Mouse (Mus musculus): ENCODE results near the gene Sparcl1. TPM values are rescaled to one million over a fixed set of nuclear protein-coding genes. Genes with fewer than 3 reads are reported as not detected.

Gene Sparcl1
- polyA plus RNA-seq, 1 experiment: 150 TPM

GRCm38 (mm10) chr5:104131544-104131943 is 18.0 kb upstream of the Sparcl1 start:
- TF ChIP-seq POLR2A (IDR thresholded peaks at IDR 0.05; ENCODE audit: borderline replicate concordance, extremely low read depth, insufficient read depth, insufficient read length, poor library complexity, severe bottlenecking) (no peak), CTCF (IDR thresholded peaks at IDR 0.05; ENCODE audit: borderline replicate concordance, extremely low read depth, insufficient read depth, insufficient read length) (peak; percentile 59; the same call in 1 of the 2 replicates)
- peak; percentile 53 for DNase-seq (ENCODE audit: low read depth)

GRCm38 (mm10) chr5:104130891-104131290 is 17.4 kb upstream of the Sparcl1 start:
- TF ChIP-seq POLR2A (IDR thresholded peaks at IDR 0.05; ENCODE audit: borderline replicate concordance, extremely low read depth, insufficient read depth, insufficient read length, poor library complexity, severe bottlenecking) (no peak), CTCF (IDR thresholded peaks at IDR 0.05; ENCODE audit: borderline replicate concordance, extremely low read depth, insufficient read depth, insufficient read length) (no peak)
- DNase-seq (ENCODE audit: low read depth): no peak

GRCm38 (mm10) chr5:104128281-104129031 is 14.9 kb upstream of the Sparcl1 start:
- peak; percentile 28 for DNase-seq (ENCODE audit: low read depth)
- TF ChIP-seq CTCF (IDR thresholded peaks at IDR 0.05; ENCODE audit: borderline replicate concordance, extremely low read depth, insufficient read depth, insufficient read length): no peak
- TF ChIP-seq POLR2A (IDR thresholded peaks at IDR 0.05; ENCODE audit: borderline replicate concordance, extremely low read depth, insufficient read depth, insufficient read length, poor library complexity, severe bottlenecking): no peak

- no peak for TF ChIP-seq POLR2A (IDR thresholded peaks at IDR 0.05; ENCODE audit: borderline replicate concordance, extremely low read depth, insufficient read depth, insufficient read length, poor library complexity, severe bottlenecking)
- DNase-seq (ENCODE audit: low read depth): no peak
Measured at GRCm38 (mm10) chr5:104127351-104127750, 13.8 kb upstream of the Sparcl1 start.

DNA sequence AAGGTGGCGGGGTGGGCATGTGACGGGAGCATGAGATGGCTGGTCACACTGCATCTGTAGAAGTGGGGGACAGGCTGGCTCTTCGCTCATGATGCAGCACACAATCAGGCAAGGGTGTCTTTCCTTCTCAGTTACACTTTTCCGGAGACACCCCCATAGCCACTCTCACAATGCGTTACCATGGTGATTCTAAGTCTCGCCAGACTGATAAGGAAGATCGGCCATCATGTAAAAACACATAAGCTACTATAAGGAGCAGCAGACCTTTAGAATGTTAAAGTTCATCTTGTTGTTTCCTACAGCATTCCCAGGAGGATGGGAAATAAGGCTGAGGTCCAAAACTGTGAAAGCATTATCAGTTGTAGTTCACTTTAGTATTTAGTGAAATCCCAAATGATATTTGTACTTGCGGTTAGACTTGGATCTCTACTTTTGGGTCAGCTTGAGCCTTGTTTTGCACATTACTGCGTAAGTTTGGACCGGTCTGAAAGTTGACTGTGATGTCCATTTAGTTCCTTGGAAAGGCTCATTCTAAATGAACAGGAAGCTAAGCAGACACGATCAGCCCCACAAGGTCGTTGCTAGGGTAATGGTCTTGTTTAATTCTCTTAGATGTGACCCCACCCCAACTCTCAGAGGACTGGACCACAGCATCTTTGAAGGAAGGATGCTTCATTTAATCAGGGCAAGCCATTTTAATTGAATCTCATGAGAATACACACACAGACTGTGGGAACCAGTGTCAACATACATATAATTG is 13.2 kb upstream of the Sparcl1 start:
- no peak for DNase-seq (ENCODE audit: low read depth)
- TF ChIP-seq POLR2A (IDR thresholded peaks at IDR 0.05; ENCODE audit: borderline replicate concordance, extremely low read depth, insufficient read depth, insufficient read length, poor library complexity, severe bottlenecking): no peak
- TF ChIP-seq CTCF (IDR thresholded peaks at IDR 0.05; ENCODE audit: borderline replicate concordance, extremely low read depth, insufficient read depth, insufficient read length): no peak

- no peak for DNase-seq (ENCODE audit: low read depth)
- TF ChIP-seq POLR2A (IDR thresholded peaks at IDR 0.05; ENCODE audit: borderline replicate concordance, extremely low read depth, insufficient read depth, insufficient read length, poor library complexity, severe bottlenecking): no peak
- no peak for TF ChIP-seq CTCF (IDR thresholded peaks at IDR 0.05; ENCODE audit: borderline replicate concordance, extremely low read depth, insufficient read depth, insufficient read length)
Measured at GRCm38 (mm10) chr5:104124016-104124658, 10.6 kb upstream of the Sparcl1 start.

DNA sequence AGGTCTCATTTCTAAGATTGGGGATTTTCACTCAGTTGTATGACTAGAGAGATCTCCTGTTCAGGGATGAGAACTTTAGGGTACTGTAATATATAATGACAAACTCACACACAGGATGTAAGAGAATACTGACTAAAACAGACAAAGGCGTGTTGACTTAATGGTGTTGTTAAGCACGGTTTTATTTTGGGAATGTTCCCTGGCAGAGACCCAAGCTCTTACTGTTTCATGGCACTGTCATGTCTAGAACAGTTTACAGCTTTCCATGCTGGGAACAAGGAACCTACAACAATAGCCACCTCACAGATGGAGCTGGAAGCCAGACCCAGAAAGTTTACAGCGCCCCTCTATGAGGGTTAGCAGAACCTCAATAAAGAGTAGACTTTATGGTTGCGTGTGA is 2.4 kb upstream of the Sparcl1 start:
- DNase-seq (ENCODE audit: low read depth): no peak
- TF ChIP-seq CTCF (IDR thresholded peaks at IDR 0.05; ENCODE audit: borderline replicate concordance, extremely low read depth, insufficient read depth, insufficient read length) (no peak), POLR2A (IDR thresholded peaks at IDR 0.05; ENCODE audit: borderline replicate concordance, extremely low read depth, insufficient read depth, insufficient read length, poor library complexity, severe bottlenecking) (no peak)

- no peak for TF ChIP-seq CTCF (IDR thresholded peaks at IDR 0.05; ENCODE audit: borderline replicate concordance, extremely low read depth, insufficient read depth, insufficient read length)
- TF ChIP-seq POLR2A (IDR thresholded peaks at IDR 0.05; ENCODE audit: borderline replicate concordance, extremely low read depth, insufficient read depth, insufficient read length, poor library complexity, severe bottlenecking): no peak
- DNase-seq (ENCODE audit: low read depth): peak; percentile 83
Measured at GRCm38 (mm10) chr5:104115118-104115517, 1.6 kb upstream of the Sparcl1 start.

DNA sequence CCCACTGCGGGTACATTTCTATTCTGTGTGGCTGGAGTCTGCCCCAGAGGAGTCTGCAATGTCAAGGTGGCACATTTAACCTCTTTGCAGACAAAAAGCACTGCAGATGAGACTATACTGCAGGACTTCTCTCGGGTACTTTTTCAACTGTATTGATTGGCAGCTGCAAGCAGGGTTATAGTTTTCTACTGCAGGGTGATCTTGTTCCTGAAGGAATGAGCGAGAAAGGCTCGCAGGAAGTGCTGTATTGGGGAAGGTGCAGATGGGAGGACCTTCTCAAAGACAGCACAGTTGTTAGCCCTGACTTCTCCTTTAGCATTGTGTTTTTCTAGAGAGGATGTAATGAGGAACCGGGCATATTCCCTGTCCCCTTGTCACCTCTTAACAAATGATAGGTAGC is 1.0 kb downstream of the Sparcl1 start:
- DNase-seq (ENCODE audit: low read depth): no peak
- TF ChIP-seq POLR2A (IDR thresholded peaks at IDR 0.05; ENCODE audit: borderline replicate concordance, extremely low read depth, insufficient read depth, insufficient read length, poor library complexity, severe bottlenecking): no peak
- no peak for TF ChIP-seq CTCF (IDR thresholded peaks at IDR 0.05; ENCODE audit: borderline replicate concordance, extremely low read depth, insufficient read depth, insufficient read length)

DNA sequence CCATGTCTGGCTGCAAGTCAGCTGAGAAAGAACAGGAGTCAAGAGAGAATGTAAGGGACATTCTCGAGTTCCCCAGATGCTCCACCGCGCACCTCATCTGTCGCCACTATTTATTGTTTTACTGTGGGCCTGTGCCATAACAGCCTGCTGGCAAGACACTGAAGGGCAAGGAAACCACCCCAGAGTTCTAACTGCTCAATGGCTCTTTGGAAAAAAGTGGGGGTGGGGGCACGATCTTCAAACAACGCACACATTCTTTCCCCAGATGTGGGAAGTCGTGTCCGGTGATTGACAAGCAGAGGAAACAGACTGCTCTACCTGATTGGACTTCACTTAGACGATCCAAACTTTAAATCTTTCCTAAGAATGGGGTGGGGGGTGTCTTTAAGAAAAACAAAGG is 1.5 kb downstream of the Sparcl1 start:
- DNase-seq (ENCODE audit: low read depth): peak; percentile 37
- TF ChIP-seq POLR2A (IDR thresholded peaks at IDR 0.05; ENCODE audit: borderline replicate concordance, extremely low read depth, insufficient read depth, insufficient read length, poor library complexity, severe bottlenecking) (no peak), CTCF (IDR thresholded peaks at IDR 0.05; ENCODE audit: borderline replicate concordance, extremely low read depth, insufficient read depth, insufficient read length) (no peak)

GRCm38 (mm10) chr5:104110171-104110920 is 3.2 kb downstream of the Sparcl1 start:
- TF ChIP-seq POLR2A (IDR thresholded peaks at IDR 0.05; ENCODE audit: borderline replicate concordance, extremely low read depth, insufficient read depth, insufficient read length, poor library complexity, severe bottlenecking): no peak
- DNase-seq (ENCODE audit: low read depth): peak; percentile 98
